Mouse (Mus musculus) olfactory bulb, adult 2 months (tissue): ENCODE measurements around the gene Eif2a.

Experiments used
- CTCF ChIP-seq: fragments of 200-500 bp; IDR thresholded peaks from 2 replicates; pipeline ENCODE4 v1.5.1; 2012; ENCODE audit warnings: low read depth, mild to moderate bottlenecking, low read length, moderate library complexity; ENCODE audit not compliant: insufficient read depth
- POLR2A ChIP-seq: fragments of 200-500 bp; IDR thresholded peaks from 2 replicates; pipeline ENCODE4 v1.6.1; 2012; ENCODE audit warnings: mild to moderate bottlenecking, low read depth, low read length, moderate library complexity; ENCODE audit not compliant: insufficient read depth

DNA sequence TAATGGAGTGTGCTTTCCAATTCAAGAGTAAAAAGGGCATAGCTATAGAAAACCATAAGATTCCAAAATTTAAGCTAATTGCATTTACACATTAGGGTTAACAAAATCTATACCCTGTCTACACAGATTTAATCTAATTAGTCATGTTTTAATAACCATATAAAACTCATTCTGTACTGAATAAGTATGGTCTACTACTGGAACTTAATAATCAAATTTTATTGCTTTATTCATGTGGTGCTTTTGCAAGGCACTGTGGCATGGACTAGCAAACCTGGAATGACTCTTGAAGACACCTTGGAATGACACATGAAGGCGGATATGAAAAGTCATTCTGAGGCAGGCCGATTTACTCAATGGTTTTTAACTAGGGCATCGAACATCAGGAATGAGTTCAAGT, 2.2 kb upstream of the Eif2a start:
- no peak for TF ChIP-seq CTCF
- no peak for TF ChIP-seq POLR2A
